Mouse (Mus musculus): ENCODE results near the gene Msh4. TPM values are rescaled to one million over a fixed set of nuclear protein-coding genes. Genes with fewer than 3 reads are reported as not detected.

Msh4 gene
- total RNA-seq, 1 experiment: 1.4 TPM

GRCm38 (mm10) chr3:153901904-153902303 lies 4.0 kb downstream of the Msh4 start:
- Histone ChIP-seq H3K27ac (ENCODE audit: insufficient read depth, low read depth, low read length, poor library complexity, severe bottlenecking) (no peak overlapping the region), H3K4me1 (ENCODE audit: control insufficient read depth in 2 of 2, insufficient read depth in 2 of 2, low read length in 2 of 2, poor library complexity in 1 of 2) (0 out of 4 replicates have a peak, but pooled peaks cover 0 to 2% of the 10 kb centered on the region in 2 experiments), H3K4me3 (ENCODE audit: insufficient read depth in 1 of 2, low read depth in 1 of 2, low read length in 2 of 2, poor library complexity in 1 of 2, severe bottlenecking in 1 of 2) (no peak overlapping the region), H3K9me3 (ENCODE audit: control insufficient read depth, insufficient read depth, low read depth, low read length) (no peaks in the 10 kb centered on the region), H3K9ac (ENCODE audit: insufficient read depth, low read depth, low read length, poor library complexity, severe bottlenecking) (no peak overlapping the region), H3K36me3 (ENCODE audit: control insufficient read depth, insufficient read depth, low read length, poor library complexity, severe bottlenecking) (peaks cover 4% of the 10 kb centered on the region)
- no peak for DNase-seq (ENCODE audit: low read depth, low spot score)
- no peak for TF ChIP-seq MAFK (IDR thresholded peaks at IDR 0.05; ENCODE audit: insufficient read depth, low read depth, low read length)
- no peak for TF ChIP-seq ZNF384 (IDR thresholded peaks at IDR 0.05; ENCODE audit: low read depth, low read length)
- TF ChIP-seq CHD2 (IDR thresholded peaks at IDR 0.05; ENCODE audit: low read depth, low read length): no peak
- no peak for TF ChIP-seq ZC3H11A (IDR thresholded peaks at IDR 0.05; ENCODE audit: borderline replicate concordance, low read depth, low read length)
- TF ChIP-seq HCFC1 (IDR thresholded peaks at IDR 0.05; ENCODE audit: borderline replicate concordance, insufficient read depth, low read length): no peak
- in situ Hi-C loops (cut with MboI; ENCODE audit: low sequenced_read_pairs in 2 of 2, unreplicated experiment in 2 of 2): no loop called here

- Histone ChIP-seq H3K27ac (ENCODE audit: insufficient read depth, low read depth, low read length, poor library complexity, severe bottlenecking) (no peak overlapping the region), H3K9ac (ENCODE audit: insufficient read depth, low read depth, low read length, poor library complexity, severe bottlenecking) (no peak overlapping the region), H3K36me3 (ENCODE audit: control insufficient read depth, insufficient read depth, low read length, poor library complexity, severe bottlenecking) (no peaks in the 10 kb centered on the region), H3K4me1 (ENCODE audit: control insufficient read depth in 2 of 2, insufficient read depth in 2 of 2, low read length in 2 of 2, poor library complexity in 1 of 2) (0 out of 4 replicates have a peak, but pooled peaks cover 0 to 2% of the 10 kb centered on the region in 2 experiments), H3K9me3 (ENCODE audit: control insufficient read depth, insufficient read depth, low read depth, low read length) (no peaks in the 10 kb centered on the region), H3K4me3 (ENCODE audit: insufficient read depth in 1 of 2, low read depth in 1 of 2, low read length in 2 of 2, poor library complexity in 1 of 2, severe bottlenecking in 1 of 2) (no peak overlapping the region)
- TF ChIP-seq MAFK (IDR thresholded peaks at IDR 0.05; ENCODE audit: insufficient read depth, low read depth, low read length) (no peak), CHD2 (IDR thresholded peaks at IDR 0.05; ENCODE audit: low read depth, low read length) (no peak), ZNF384 (IDR thresholded peaks at IDR 0.05; ENCODE audit: low read depth, low read length) (no peak), HCFC1 (IDR thresholded peaks at IDR 0.05; ENCODE audit: borderline replicate concordance, insufficient read depth, low read length) (no peak), ZC3H11A (IDR thresholded peaks at IDR 0.05; ENCODE audit: borderline replicate concordance, low read depth, low read length) (no peak)
- in situ Hi-C loops (cut with MboI; ENCODE audit: low sequenced_read_pairs in 2 of 2, unreplicated experiment in 2 of 2): no loop called here
- no peak for DNase-seq (ENCODE audit: low read depth, low spot score)
These were observed 8.7 kb downstream of the Msh4 start for GRCm38 (mm10) chr3:153897216-153897615.

GRCm38 (mm10) chr3:153895454-153895853 lies 10.5 kb downstream of the Msh4 start:
- TF ChIP-seq CHD2 (IDR thresholded peaks at IDR 0.05; ENCODE audit: low read depth, low read length) (no peak), ZC3H11A (IDR thresholded peaks at IDR 0.05; ENCODE audit: borderline replicate concordance, low read depth, low read length) (no peak), HCFC1 (IDR thresholded peaks at IDR 0.05; ENCODE audit: borderline replicate concordance, insufficient read depth, low read length) (no peak), ZNF384 (IDR thresholded peaks at IDR 0.05; ENCODE audit: low read depth, low read length) (no peak), MAFK (IDR thresholded peaks at IDR 0.05; ENCODE audit: insufficient read depth, low read depth, low read length) (no peak)
- Histone ChIP-seq H3K9me3 (ENCODE audit: control insufficient read depth, insufficient read depth, low read depth, low read length) (no peaks in the 10 kb centered on the region), H3K27ac (ENCODE audit: insufficient read depth, low read depth, low read length, poor library complexity, severe bottlenecking) (no peak overlapping the region), H3K4me3 (ENCODE audit: insufficient read depth in 1 of 2, low read depth in 1 of 2, low read length in 2 of 2, poor library complexity in 1 of 2, severe bottlenecking in 1 of 2) (no peak overlapping the region), H3K4me1 (ENCODE audit: control insufficient read depth in 2 of 2, insufficient read depth in 2 of 2, low read length in 2 of 2, poor library complexity in 1 of 2) (peaks cover 0 to 2% of the 10 kb centered on the region in 2 experiments; a peak in 1 of 4 replicates), H3K9ac (ENCODE audit: insufficient read depth, low read depth, low read length, poor library complexity, severe bottlenecking) (no peak overlapping the region), H3K36me3 (ENCODE audit: control insufficient read depth, insufficient read depth, low read length, poor library complexity, severe bottlenecking) (no peaks in the 10 kb centered on the region)
- DNase-seq (ENCODE audit: low read depth, low spot score): no peak
- in situ Hi-C loops (cut with MboI; ENCODE audit: low sequenced_read_pairs in 2 of 2, unreplicated experiment in 2 of 2): no loop called here

GRCm38 (mm10) chr3:153889188-153889781 lies 16.7 kb downstream of the Msh4 start:
- no peak overlapping the region for H3K27ac ChIP-seq (ENCODE audit: insufficient read depth, low read depth, low read length, poor library complexity, severe bottlenecking)
- no peaks in the 10 kb centered on the region for H3K9me3 ChIP-seq (ENCODE audit: control insufficient read depth, insufficient read depth, low read depth, low read length)
- H3K9ac ChIP-seq (ENCODE audit: insufficient read depth, low read depth, low read length, poor library complexity, severe bottlenecking): no peak overlapping the region
- TF ChIP-seq ZNF384 (IDR thresholded peaks at IDR 0.05; ENCODE audit: low read depth, low read length): no peak
- no peak for TF ChIP-seq MAFK (IDR thresholded peaks at IDR 0.05; ENCODE audit: insufficient read depth, low read depth, low read length)
- no peak for TF ChIP-seq ZC3H11A (IDR thresholded peaks at IDR 0.05; ENCODE audit: borderline replicate concordance, low read depth, low read length)
- no peak for TF ChIP-seq CHD2 (IDR thresholded peaks at IDR 0.05; ENCODE audit: low read depth, low read length)
- no peak for TF ChIP-seq HCFC1 (IDR thresholded peaks at IDR 0.05; ENCODE audit: borderline replicate concordance, insufficient read depth, low read length)
- H3K4me3 ChIP-seq (ENCODE audit: insufficient read depth in 1 of 2, low read depth in 1 of 2, low read length in 2 of 2, poor library complexity in 1 of 2, severe bottlenecking in 1 of 2): no peak overlapping the region
- H3K36me3 ChIP-seq (ENCODE audit: control insufficient read depth, insufficient read depth, low read length, poor library complexity, severe bottlenecking): no peaks in the 10 kb centered on the region
- in situ Hi-C loops (cut with MboI; ENCODE audit: low sequenced_read_pairs in 2 of 2, unreplicated experiment in 2 of 2): no loop called here
- H3K4me1 ChIP-seq (ENCODE audit: control insufficient read depth in 2 of 2, insufficient read depth in 2 of 2, low read length in 2 of 2, poor library complexity in 1 of 2): no peaks in the 10 kb centered on the region; a peak in 1 of 4 replicates
- no peak for DNase-seq (ENCODE audit: low read depth, low spot score)

Data from ES-E14 (cell line).